Mouse (Mus musculus) intestine, embryonic 16.5 days (tissue): ENCODE measurements around the gene Miga1. TPM values are rescaled to one million over a fixed set of nuclear protein-coding genes. Genes with fewer than 3 reads are reported as not detected.

ENCODE experiments used
- ATAC-seq: fragments of 200-750 bp; cut with Nextera tagmentation; 2 replicates; pipeline ENCODE4 v1.8.0; 2017; ENCODE audit warnings: moderate TSS enrichment, moderate library complexity
- H3K27ac ChIP-seq: fragments of 300-500 bp; sonication (generic); 2 replicates; pipeline ENCODE4 v1.5.1; 2014; ENCODE audit warnings: mild to moderate bottlenecking, low read length
- H3K27me3 ChIP-seq: fragments of 300-500 bp; sonication (generic); replicated peaks from 2 replicates; pipeline ENCODE4 v1.6.1; 2014; ENCODE audit warnings: low read length, control low read depth, mixed read lengths; ENCODE audit not compliant: control insufficient read depth, insufficient read depth
- H3K36me3 ChIP-seq: fragments of 300-500 bp; sonication (generic); 2 replicates; pipeline ENCODE4 v1.6.1; 2014; ENCODE audit warnings: low read length, control low read depth; ENCODE audit not compliant: control insufficient read depth, insufficient read depth
- H3K4me1 ChIP-seq: fragments of 300-500 bp; sonication (generic); 2 replicates; pipeline ENCODE4 v1.6.1; 2014; ENCODE audit warnings: low read length, control low read depth, mixed read lengths; ENCODE audit not compliant: control insufficient read depth, insufficient read depth
- H3K4me2 ChIP-seq: fragments of 300-500 bp; sonication (generic); 2 replicates; pipeline ENCODE4 v1.6.1; 2014; ENCODE audit warnings: low read depth, low read length, control low read depth
- H3K4me3 ChIP-seq: fragments of 300-500 bp; sonication (generic); 2 replicates; pipeline ENCODE4 v1.5.1; 2014; ENCODE audit warnings: mild to moderate bottlenecking, low read length
- H3K9ac ChIP-seq: fragments of 300-500 bp; sonication (generic); 2 replicates; pipeline ENCODE4 v1.6.1; 2014; ENCODE audit warnings: low read depth, low read length
- H3K9me3 ChIP-seq: fragments of 300-500 bp; sonication (generic); 2 replicates; pipeline ENCODE4 v1.6.1; 2016; ENCODE audit warnings: low read length, control low read depth; ENCODE audit not compliant: control insufficient read depth
- WGBS: fragments of 180-500 bp; shearing (Covaris S2); extraction: QIAGEN DNeasy Blood & Tissue Kit; methylation state at CpG from one replicate; pipeline ENCODE4 v1.1.7; 2014; 5-methylcytosine and 5-hydroxymethylcytosine counted together
- polyA plus RNA-seq: library from polyadenylated mRNA; unstranded; fragments of >200 nt; fragmentation: Nextera tagmentation; extraction: Ambion mirVana; gene quantifications from 2 replicates; pipeline ENCODE4 v1.2.1, GENCODE M21; 2015

Miga1 gene
- polyA plus RNA-seq, 1 experiment from 2014 or later, result 13.5 TPM

- no peak for ATAC-seq
- Histone ChIP-seq H3K27ac (no peak overlapping the region), H3K4me3 (no peak overlapping the region), H3K4me2 (no peak overlapping the region), H3K36me3 (peaks cover 27% of the 10 kb centered on the region), H3K4me1 (peaks cover 2% of the 10 kb centered on the region; the same call in 1 of the 2 replicates), H3K9ac (no peak overlapping the region), H3K9me3 (no peaks in the 10 kb centered on the region), H3K27me3 (no peaks in the 10 kb centered on the region)
- 79% methylated on average over 5 of the region's 5 CpGs for WGBS
Measured at GRCm38 (mm10) chr3:152229271-152229670, 110.9 kb downstream of the Miga1 start.

DNA sequence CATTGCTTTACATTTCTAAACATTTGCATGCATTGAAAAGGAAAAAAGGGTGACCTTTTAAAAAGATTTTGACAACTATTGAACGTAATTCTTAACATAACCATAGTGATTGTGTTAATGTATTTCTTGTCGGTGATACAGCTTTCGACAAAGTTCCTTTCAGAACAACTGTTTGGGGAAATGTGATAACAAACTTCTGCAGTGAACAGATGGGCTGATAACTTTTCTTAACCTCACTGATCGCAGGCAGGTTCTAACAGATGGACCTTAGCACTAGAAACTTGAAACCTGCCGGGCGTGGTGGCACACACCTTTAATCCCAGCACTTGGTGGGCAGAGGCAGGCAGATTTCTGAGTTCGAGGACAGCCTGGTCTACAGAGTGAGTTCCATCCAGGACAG, 111.4 kb downstream of the Miga1 start:
- H3K4me1 ChIP-seq, result peaks cover 2% of the 10 kb centered on the region; the same call in 1 of the 2 replicates
- no peak for ATAC-seq
- 88% methylated on average over 7 of the region's 7 CpGs for WGBS
- no peak overlapping the region for H3K4me2 ChIP-seq
- H3K9ac ChIP-seq, result no peak overlapping the region
- H3K4me3 ChIP-seq, result no peak overlapping the region
- peaks cover 31% of the 10 kb centered on the region for H3K36me3 ChIP-seq
- no peak overlapping the region for H3K27ac ChIP-seq
- no peaks in the 10 kb centered on the region for H3K9me3 ChIP-seq
- H3K27me3 ChIP-seq, result no peaks in the 10 kb centered on the region

GRCm38 (mm10) chr3:152225906-152226305, 114.3 kb downstream of the Miga1 start:
- no peak overlapping the region for H3K27ac ChIP-seq
- H3K27me3 ChIP-seq, result no peaks in the 10 kb centered on the region
- H3K4me3 ChIP-seq, result no peak overlapping the region
- no peaks in the 10 kb centered on the region for H3K4me1 ChIP-seq
- H3K36me3 ChIP-seq, result peaks cover 40% of the 10 kb centered on the region
- no peak overlapping the region for H3K4me2 ChIP-seq
- WGBS, result 85% methylated on average over 7 of the region's 7 CpGs
- ATAC-seq, result no peak
- H3K9ac ChIP-seq, result no peak overlapping the region
- H3K9me3 ChIP-seq, result no peaks in the 10 kb centered on the region

DNA sequence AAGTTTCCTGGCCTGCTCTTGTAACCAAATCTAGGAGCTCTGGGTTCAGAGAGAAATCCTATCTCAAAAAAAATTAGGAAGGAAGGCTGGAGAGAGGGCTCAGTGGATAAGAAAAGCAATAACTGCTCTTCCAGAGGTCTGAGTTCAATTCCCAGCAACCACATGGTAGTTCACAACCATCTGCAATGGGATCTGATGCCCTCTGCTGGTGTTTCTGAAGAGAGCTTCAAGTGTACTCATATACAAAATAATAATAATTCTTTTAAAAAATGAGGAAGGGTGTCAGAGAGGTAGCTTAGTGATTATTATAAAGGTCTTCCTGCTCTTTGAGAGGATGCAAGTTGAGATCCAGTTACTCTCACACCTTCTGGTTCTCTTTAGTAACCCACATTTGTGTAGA, 115.3 kb downstream of the Miga1 start:
- no peak overlapping the region for H3K4me3 ChIP-seq
- ATAC-seq, result no peak
- H3K36me3 ChIP-seq, result peaks cover 39% of the 10 kb centered on the region

More for the DNA sequence above, 115.3 kb downstream of the Miga1 start:
- Histone ChIP-seq H3K4me1 (no peaks in the 10 kb centered on the region), H3K9me3 (no peaks in the 10 kb centered on the region), H3K27me3 (no peaks in the 10 kb centered on the region), H3K4me2 (no peak overlapping the region), H3K27ac (no peak overlapping the region), H3K9ac (no peak overlapping the region)

Other genes with a start within 250 kb of the Miga1 start
- gene Gipc2, start 174.2 kb downstream of the Miga1 start, polyA plus RNA-seq, result 244 TPM in 2 replicates
- gene Dnajb4, start 130.1 kb downstream of the Miga1 start, polyA plus RNA-seq, result 21.7 and 23.2 TPM in 2 replicates
- gene Fubp1, start 130.0 kb downstream of the Miga1 start, polyA plus RNA-seq, result 143 and 157 TPM in 2 replicates
- gene Nexn, start 74.1 kb downstream of the Miga1 start, polyA plus RNA-seq, result 21.6 and 21.7 TPM in 2 replicates
- gene Usp33, start 6.1 kb upstream of the Miga1 start, polyA plus RNA-seq, result 46.0 and 49.3 TPM in 2 replicates
- gene Zzz3, start 55.1 kb upstream of the Miga1 start, polyA plus RNA-seq, result 30.7 and 31.6 TPM in 2 replicates